Mouse (Mus musculus): ENCODE data around the gene Mras. TPM values are rescaled to one million over a fixed set of nuclear protein-coding genes. Genes with fewer than 3 reads are reported as not detected.

Gene Mras
- 1 to 10 TPM; 3.9 to 7.5 TPM for total RNA-seq (2023)

GRCm38 (mm10) chr9:99437031-99437764, at the start of gene Mras:
Mras (minus strand) TSS chr9:99437381.

DNA sequence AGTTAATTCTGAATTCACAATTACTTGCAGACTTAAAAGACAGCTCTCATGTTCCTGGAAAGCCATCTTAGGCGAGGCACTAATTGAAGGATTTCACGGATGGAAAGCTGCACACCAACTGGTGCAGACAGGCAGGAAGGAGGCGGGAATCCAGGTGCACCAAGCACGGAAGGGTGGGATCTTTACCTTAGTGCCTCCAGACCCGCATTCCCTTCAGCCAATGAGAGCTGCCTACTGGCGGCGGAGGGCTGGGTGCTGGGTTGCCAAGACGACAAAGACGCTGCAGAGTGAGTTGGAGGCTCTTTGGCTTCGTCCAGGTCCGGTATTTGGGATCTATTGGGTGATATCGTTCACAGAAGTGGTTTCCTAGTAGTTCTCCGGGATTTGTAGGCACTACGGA, 14.0 kb upstream of the Mras start, which contains the start of gene Nme9:
Gene Nme9, plus strand, starts transcription at position 315 of the 400 bp plus-strand sequence.

DNA sequence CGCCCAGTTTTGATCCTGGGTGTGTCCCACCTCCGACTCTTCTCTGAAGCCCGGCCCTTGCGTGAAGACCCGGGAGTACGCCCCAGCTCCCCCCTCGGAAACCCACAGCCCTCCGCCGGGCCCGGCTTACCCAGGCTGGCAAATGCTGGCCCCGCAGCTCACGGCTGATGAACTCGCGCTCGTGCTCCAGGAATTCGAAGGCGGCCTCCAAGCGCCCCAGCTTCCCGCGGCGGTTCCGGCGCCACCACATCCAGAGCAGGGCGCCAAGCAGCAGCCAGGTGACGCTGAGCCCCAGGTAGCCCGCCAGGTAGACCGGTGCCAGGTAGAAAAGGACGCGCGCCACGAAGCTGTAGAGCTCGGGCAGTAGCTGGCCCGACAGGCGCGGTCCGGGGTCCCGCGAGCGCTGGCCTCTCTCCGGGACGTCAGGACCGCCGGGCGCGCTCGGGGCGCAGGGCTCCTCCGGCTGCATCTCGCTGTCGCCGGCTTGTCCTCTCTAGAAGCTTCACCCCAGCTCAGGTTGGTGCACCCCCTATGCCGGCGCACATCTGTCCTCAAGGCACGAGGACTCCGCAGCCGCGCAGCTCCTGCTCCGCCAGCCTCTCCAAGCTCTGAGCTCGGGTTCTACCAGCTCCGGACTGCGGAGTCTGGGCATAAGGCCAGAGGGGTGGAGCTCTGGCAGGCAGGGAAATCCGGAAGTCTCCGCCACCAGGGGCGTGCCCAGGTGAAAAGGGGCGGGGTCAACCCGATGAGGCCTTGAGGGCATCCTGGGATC, 79.1 kb downstream of the Mras start, which contains the start of gene Esyt3:
Gene Esyt3, minus strand, starts transcription at position 637 of the 772 bp plus-strand sequence.

Other genes with a start within 250 kb of the Mras start
- not detected for gene Faiml, start 200.1 kb downstream of the Mras start, total RNA-seq (2023)
- gene Cep70, start 194.0 kb downstream of the Mras start, total RNA-seq (2023), result 10 to 100 TPM; 18.5 to 19.1 TPM
- not detected for gene Esyt3, start 78.8 kb downstream of the Mras start, total RNA-seq (2023)
- not detected for gene Nme9, start 14.1 kb upstream of the Mras start, total RNA-seq (2023)
- 10 to 100 TPM; 17.7 to 18.9 TPM for gene Armc8, start 131.5 kb upstream of the Mras start, total RNA-seq (2023)
- 10 to 100 TPM; 12.4 to 12.6 TPM for gene Dbr1, start 138.4 kb upstream of the Mras start, total RNA-seq (2023)
- gene A4gnt, start 175.1 kb upstream of the Mras start, total RNA-seq (2023), result not detected
- gene Dzip1l, start 192.1 kb upstream of the Mras start, total RNA-seq (2023), result not detected